Mouse (Mus musculus): ENCODE results near the gene Gm42957. TPM values are rescaled to one million over a fixed set of nuclear protein-coding genes. Genes with fewer than 3 reads are reported as not detected.

The Gm42957 gene
- polyA plus RNA-seq, 1 experiment from 2014 or later: 0.26 TPM

Other genes starting within 250 kb of the Gm42957 start
- 0.49 TPM in 1 of 2 replicates, not detected in the other for gene BC107364, start 183.2 kb upstream of the Gm42957 start, polyA plus RNA-seq (2016; fragmentation: Nextera tagmentation; extraction: Ambion mirVana)
- gene Hfe2, start 110.3 kb upstream of the Gm42957 start, polyA plus RNA-seq (2016; fragmentation: Nextera tagmentation; extraction: Ambion mirVana): 5.5 and 8.9 TPM in 2 replicates
- 59.9 and 75.5 TPM in 2 replicates for gene Txnip, start 77.5 kb upstream of the Gm42957 start, polyA plus RNA-seq (2016; fragmentation: Nextera tagmentation; extraction: Ambion mirVana)
- 0.88 and 2.8 TPM in 2 replicates for gene Gm16253, start 58.5 kb upstream of the Gm42957 start, polyA plus RNA-seq (2016; fragmentation: Nextera tagmentation; extraction: Ambion mirVana)
- gene Polr3gl, start 41.3 kb upstream of the Gm42957 start, polyA plus RNA-seq (2016; fragmentation: Nextera tagmentation; extraction: Ambion mirVana): 37.1 and 37.2 TPM in 2 replicates
- 6.8 and 10.4 TPM in 2 replicates for gene Ankrd34a, start 38.8 kb upstream of the Gm42957 start, polyA plus RNA-seq (2016; fragmentation: Nextera tagmentation; extraction: Ambion mirVana)
- 4.7 and 4.8 TPM in 2 replicates for gene Lix1l, start 34.3 kb upstream of the Gm42957 start, polyA plus RNA-seq (2016; fragmentation: Nextera tagmentation; extraction: Ambion mirVana)
- gene Rbm8a, start 5.5 kb upstream of the Gm42957 start, polyA plus RNA-seq (2016; fragmentation: Nextera tagmentation; extraction: Ambion mirVana): 112 and 150 TPM in 2 replicates
- gene Pex11b, start 98 bp upstream of the Gm42957 start, polyA plus RNA-seq (2016; fragmentation: Nextera tagmentation; extraction: Ambion mirVana): 37.1 and 39.0 TPM in 2 replicates
- 0.74 and 0.84 TPM in 2 replicates for gene Itga10, start 10.1 kb downstream of the Gm42957 start, polyA plus RNA-seq (2016; fragmentation: Nextera tagmentation; extraction: Ambion mirVana)
- 0.14 TPM in 2 replicates for gene Ankrd35, start 34.7 kb downstream of the Gm42957 start, polyA plus RNA-seq (2016; fragmentation: Nextera tagmentation; extraction: Ambion mirVana)
- 41.8 and 43.4 TPM in 2 replicates for gene Pias3, start 60.9 kb downstream of the Gm42957 start, polyA plus RNA-seq (2016; fragmentation: Nextera tagmentation; extraction: Ambion mirVana)
- gene Nudt17, start 73.1 kb downstream of the Gm42957 start, polyA plus RNA-seq (2016; fragmentation: Nextera tagmentation; extraction: Ambion mirVana): 7.1 and 8.5 TPM in 2 replicates
- gene Polr3c, start 92.2 kb downstream of the Gm42957 start, polyA plus RNA-seq (2016; fragmentation: Nextera tagmentation; extraction: Ambion mirVana): 37.7 and 41.0 TPM in 2 replicates
- gene Rnf115, start 92.2 kb downstream of the Gm42957 start, polyA plus RNA-seq (2016; fragmentation: Nextera tagmentation; extraction: Ambion mirVana): 47.9 and 59.6 TPM in 2 replicates
- 0.98 TPM in 1 of 2 replicates, not detected in the other for gene Pdzk1, start 193.8 kb downstream of the Gm42957 start, polyA plus RNA-seq (2016; fragmentation: Nextera tagmentation; extraction: Ambion mirVana)
- 0.06 TPM in 1 of 2 replicates, not detected in the other for gene Cd160, start 193.9 kb downstream of the Gm42957 start, polyA plus RNA-seq (2016; fragmentation: Nextera tagmentation; extraction: Ambion mirVana)

Data from heart, embryonic 10.5 days (tissue).